Mouse (Mus musculus) embryonic facial prominence, embryonic 13.5 days (tissue): ENCODE data around the gene Ptgfrn. TPM values are rescaled to one million over a fixed set of nuclear protein-coding genes. Genes with fewer than 3 reads are reported as not detected.

Experiments
- ATAC-seq: fragments of 200-750 bp; cut with Nextera tagmentation; 2 replicates; pipeline ENCODE4 v1.8.0; 2017; ENCODE audit warnings: low read depth; ENCODE audit not compliant: insufficient number of reproducible peaks, insufficient read depth, low FRiP score, low TSS enrichment
- H3K27ac ChIP-seq: fragments of 300-500 bp; sonication (generic); 2 replicates; pipeline ENCODE4 v1.5.1; 2015; ENCODE audit warnings: moderate library complexity, mild to moderate bottlenecking, inconsistent platforms
- H3K27me3 ChIP-seq: fragments of 300-500 bp; sonication (generic); 2 replicates; pipeline ENCODE4 v1.6.1; 2015; ENCODE audit warnings: mild to moderate bottlenecking, inconsistent platforms
- H3K36me3 ChIP-seq: fragments of 300-500 bp; sonication (generic); 2 replicates; pipeline ENCODE4 v1.6.1; 2015; ENCODE audit warnings: mild to moderate bottlenecking, inconsistent platforms
- H3K4me1 ChIP-seq: fragments of 300-500 bp; sonication (generic); 2 replicates; pipeline ENCODE4 v1.6.1; 2015; ENCODE audit warnings: inconsistent platforms
- H3K4me2 ChIP-seq: fragments of 300-500 bp; sonication (generic); 2 replicates; pipeline ENCODE4 v1.6.1; 2015; ENCODE audit warnings: moderate library complexity, mild to moderate bottlenecking, inconsistent platforms
- H3K4me3 ChIP-seq: fragments of 300-500 bp; sonication (generic); 2 replicates; pipeline ENCODE4 v1.5.1; 2015; ENCODE audit warnings: mild to moderate bottlenecking, inconsistent platforms
- H3K9ac ChIP-seq: fragments of 300-500 bp; sonication (generic); 2 replicates; pipeline ENCODE4 v1.6.1; 2015; ENCODE audit warnings: mild to moderate bottlenecking, inconsistent platforms
- H3K9me3 ChIP-seq: fragments of 300-500 bp; sonication (generic); 2 replicates; pipeline ENCODE4 v1.6.1; 2016; ENCODE audit warnings: inconsistent platforms
- WGBS: fragments of 180-500 bp; shearing (Covaris S2); methylation state at CpG from one replicate; pipeline ENCODE4 v1.1.7; 2015; ENCODE audit warnings: mixed read lengths; 5-methylcytosine and 5-hydroxymethylcytosine counted together
- polyA plus RNA-seq: library from polyadenylated mRNA; unstranded; fragments of >200 nt; fragmentation: Nextera tagmentation; extraction: Ambion mirVana; gene quantifications from 2 replicates; pipeline ENCODE4 v1.2.1, GENCODE M21; 2015

Gene Ptgfrn
- polyA plus RNA-seq, 1 experiment from 2014 or later, result 8.7 TPM

DNA sequence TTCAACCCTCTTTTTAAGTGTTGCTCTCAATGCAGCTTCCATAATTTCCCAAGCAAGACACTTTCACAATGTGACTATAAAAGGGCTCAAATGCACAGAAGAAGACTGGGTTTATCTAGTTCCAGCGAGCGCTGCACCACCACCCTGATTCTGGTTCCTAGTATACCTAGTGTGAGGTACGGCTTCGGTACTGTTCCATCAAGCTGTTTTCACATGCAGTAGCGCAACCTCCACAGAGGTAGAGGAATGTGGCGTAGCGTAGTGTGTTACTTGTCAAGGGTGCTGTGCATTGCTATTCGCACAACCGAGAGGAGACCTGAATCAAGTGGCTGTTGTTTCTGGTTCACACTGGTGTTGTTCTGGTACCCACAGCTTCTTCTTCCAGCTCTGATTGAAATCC is 24.8 kb upstream of the Ptgfrn start:
- H3K27me3 ChIP-seq, result no peaks in the 10 kb centered on the region
- H3K4me1 ChIP-seq, result peaks cover 19% of the 10 kb centered on the region
- H3K36me3 ChIP-seq, result no peaks in the 10 kb centered on the region
- no peaks in the 10 kb centered on the region for H3K9me3 ChIP-seq
- no peak for ATAC-seq
- no peak overlapping the region for H3K4me2 ChIP-seq
- H3K4me3 ChIP-seq, result no peak overlapping the region
- 92% methylated on average over 9 of the region's 9 CpGs for WGBS
- H3K9ac ChIP-seq, result no peak overlapping the region
- H3K27ac ChIP-seq, result no peak overlapping the region

DNA sequence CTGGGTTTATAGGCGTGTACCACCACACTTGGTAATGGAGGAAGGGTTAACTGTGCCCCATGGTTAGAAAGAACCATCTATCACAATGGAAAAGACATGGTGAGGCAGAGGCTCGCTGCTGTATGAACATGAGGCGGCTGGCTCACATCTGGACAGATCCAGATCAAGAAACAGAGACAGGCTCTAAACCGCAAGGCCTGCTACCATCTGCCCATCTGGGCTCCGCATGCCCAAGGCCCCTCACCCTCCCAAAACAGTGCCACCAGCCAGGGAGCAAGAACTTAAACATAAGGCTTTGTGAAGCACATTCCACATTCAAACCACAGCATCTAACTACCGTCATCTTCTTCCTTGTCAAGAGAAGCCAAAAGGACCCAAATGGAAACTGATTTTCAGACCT is 22.9 kb upstream of the Ptgfrn start:
- 73% methylated on average over 6 of the region's 6 CpGs for WGBS
- H3K27me3 ChIP-seq, result no peaks in the 10 kb centered on the region
- no peak overlapping the region for H3K4me3 ChIP-seq

DNA sequence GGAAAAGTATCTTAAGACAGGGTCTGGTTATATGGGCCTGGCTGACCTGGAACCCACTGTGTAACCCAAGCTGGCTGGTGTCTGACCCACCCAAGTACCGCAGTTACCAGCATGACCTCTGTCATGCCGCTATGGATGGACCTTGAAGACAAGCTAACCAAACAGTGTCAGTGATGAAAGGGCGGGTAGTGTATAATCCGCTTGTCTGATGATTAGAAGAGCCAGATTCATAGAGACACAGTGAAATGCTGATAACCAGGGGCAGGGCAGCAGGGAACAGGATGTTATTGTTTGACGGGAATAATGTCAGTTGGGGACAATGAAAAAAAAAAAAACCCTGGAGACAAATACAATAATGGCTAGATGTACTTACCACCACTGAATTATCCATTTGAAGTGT is 21.7 kb upstream of the Ptgfrn start:
- no peaks in the 10 kb centered on the region for H3K36me3 ChIP-seq
- WGBS, result 89% methylated on average over 5 of the region's 5 CpGs
- no peak for ATAC-seq
- H3K27me3 ChIP-seq, result no peaks in the 10 kb centered on the region
- H3K4me2 ChIP-seq, result no peak overlapping the region
- H3K9me3 ChIP-seq, result no peaks in the 10 kb centered on the region
- H3K9ac ChIP-seq, result no peak overlapping the region
- no peak overlapping the region for H3K4me3 ChIP-seq
- H3K27ac ChIP-seq, result no peak overlapping the region
- H3K4me1 ChIP-seq, result peaks cover 30% of the 10 kb centered on the region

More for the DNA sequence above, 22.9 kb upstream of the Ptgfrn start:
- ATAC-seq, result no peak
- no peak overlapping the region for H3K9ac ChIP-seq
- no peaks in the 10 kb centered on the region for H3K36me3 ChIP-seq
- H3K4me1 ChIP-seq, result peaks cover 31% of the 10 kb centered on the region
- no peak overlapping the region for H3K27ac ChIP-seq
- no peak overlapping the region for H3K4me2 ChIP-seq
- H3K9me3 ChIP-seq, result no peaks in the 10 kb centered on the region

DNA sequence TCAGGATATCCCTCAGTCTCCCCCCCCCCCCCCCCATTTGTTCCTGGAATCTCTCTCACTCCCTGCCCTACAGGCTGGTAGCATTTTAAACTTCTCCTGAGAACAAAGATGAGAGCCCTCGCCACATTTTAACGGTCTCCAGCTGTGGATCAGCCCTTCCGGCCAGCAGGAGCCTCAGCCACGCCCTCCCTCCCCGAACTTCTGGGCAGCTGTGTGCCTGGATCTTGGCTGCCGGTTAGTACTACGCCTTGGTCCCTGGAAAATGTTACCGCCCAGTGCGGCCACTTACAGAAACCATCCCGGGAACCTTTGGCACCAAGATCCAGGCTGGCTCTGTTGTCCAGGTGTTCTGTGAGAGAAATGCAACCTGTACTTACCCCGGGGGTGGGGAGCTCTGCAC is 20.4 kb upstream of the Ptgfrn start:
- no peak overlapping the region; the same call in 1 of the 2 replicates for H3K27ac ChIP-seq
- no peak overlapping the region for H3K9ac ChIP-seq

DNA sequence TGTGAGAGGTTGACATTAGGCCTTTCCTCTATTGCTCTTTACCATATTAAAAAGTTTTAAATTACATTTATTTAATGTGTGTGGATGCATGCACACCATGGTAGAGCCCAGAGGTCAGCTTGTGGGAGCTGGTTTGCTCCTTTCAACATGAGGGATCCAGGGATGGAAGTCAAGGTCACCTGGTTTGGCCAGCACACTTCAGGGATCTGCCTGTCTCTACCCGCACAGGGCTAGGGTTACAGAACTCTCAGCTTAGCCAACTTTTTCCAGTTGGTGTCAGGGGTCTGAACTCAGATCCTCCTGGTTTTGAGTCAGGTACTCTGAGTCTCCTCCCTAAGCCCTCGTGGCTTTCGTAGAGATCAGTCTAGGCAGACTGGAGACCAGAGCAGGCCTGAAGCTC is 19.5 kb upstream of the Ptgfrn start:
- Histone ChIP-seq H3K36me3 (no peaks in the 10 kb centered on the region), H3K27ac (peak overlapping the region; percentile 60), H3K9ac (no peak overlapping the region), H3K4me2 (no peak overlapping the region), H3K4me1 (peaks cover 22% of the 10 kb centered on the region), H3K27me3 (no peaks in the 10 kb centered on the region), H3K4me3 (no peak overlapping the region), H3K9me3 (no peaks in the 10 kb centered on the region)
- whole genome bisulfite sequencing, result 64% methylated on average over 3 of the region's 3 CpGs
- ATAC-seq, result no peak

More for the DNA sequence above, 20.4 kb upstream of the Ptgfrn start:
- Histone ChIP-seq H3K9me3 (no peaks in the 10 kb centered on the region), H3K4me3 (peak overlapping the region; percentile 20), H3K4me2 (peak overlapping the region; percentile 51), H3K27me3 (no peaks in the 10 kb centered on the region), H3K36me3 (no peaks in the 10 kb centered on the region), H3K4me1 (peaks cover 22% of the 10 kb centered on the region)
- no peak; the same call in 1 of the 2 replicates for ATAC-seq
- 2% methylated on average over 11 of the region's 11 CpGs for WGBS

DNA sequence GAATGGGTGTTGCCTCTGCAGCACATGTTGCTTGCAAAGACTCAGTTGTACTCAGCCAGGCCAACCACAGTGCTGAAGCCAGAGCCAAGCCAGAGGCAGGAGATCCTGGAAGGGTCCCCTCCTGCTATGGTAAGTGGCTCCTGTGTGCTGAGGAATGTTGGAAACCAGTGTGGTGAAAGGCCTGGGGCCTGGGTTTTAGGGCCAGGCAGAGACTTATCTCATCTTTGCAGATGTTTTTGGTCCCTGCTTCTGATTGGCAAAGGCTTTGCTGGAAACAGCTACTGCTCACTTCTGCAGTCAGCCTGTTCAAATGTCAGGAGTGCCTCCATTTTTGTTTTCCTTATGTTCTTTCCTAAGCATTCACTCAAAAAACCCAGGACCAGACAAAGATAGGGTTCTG is 19.0 kb upstream of the Ptgfrn start:
- Histone ChIP-seq H3K27me3 (no peaks in the 10 kb centered on the region), H3K36me3 (no peaks in the 10 kb centered on the region), H3K9me3 (no peaks in the 10 kb centered on the region), H3K27ac (peak overlapping the region; percentile 34; the same call in 1 of the 2 replicates), H3K4me1 (peaks cover 22% of the 10 kb centered on the region), H3K4me2 (no peak overlapping the region), H3K9ac (no peak overlapping the region), H3K4me3 (no peak overlapping the region)
- ATAC-seq, result no peak

DNA sequence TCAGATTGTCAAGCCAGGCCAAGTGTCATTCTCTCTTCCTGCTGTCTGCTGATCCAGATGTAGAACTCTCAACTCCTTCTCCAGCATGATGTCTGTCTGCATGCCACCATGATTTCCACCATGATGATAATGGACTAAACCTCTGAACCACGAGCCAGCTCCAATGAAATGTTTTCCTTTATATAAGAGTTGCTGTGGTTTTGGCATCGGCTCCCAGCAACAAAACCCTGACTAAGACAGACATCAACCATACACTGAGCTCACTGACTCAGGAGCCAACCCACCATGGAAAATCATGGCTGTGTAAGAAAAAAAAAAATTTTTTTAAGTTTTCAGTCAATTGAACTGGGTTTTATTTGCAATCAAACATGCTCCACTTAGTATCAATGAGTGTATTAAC is 17.7 kb upstream of the Ptgfrn start:
- H3K9me3 ChIP-seq, result no peaks in the 10 kb centered on the region

DNA sequence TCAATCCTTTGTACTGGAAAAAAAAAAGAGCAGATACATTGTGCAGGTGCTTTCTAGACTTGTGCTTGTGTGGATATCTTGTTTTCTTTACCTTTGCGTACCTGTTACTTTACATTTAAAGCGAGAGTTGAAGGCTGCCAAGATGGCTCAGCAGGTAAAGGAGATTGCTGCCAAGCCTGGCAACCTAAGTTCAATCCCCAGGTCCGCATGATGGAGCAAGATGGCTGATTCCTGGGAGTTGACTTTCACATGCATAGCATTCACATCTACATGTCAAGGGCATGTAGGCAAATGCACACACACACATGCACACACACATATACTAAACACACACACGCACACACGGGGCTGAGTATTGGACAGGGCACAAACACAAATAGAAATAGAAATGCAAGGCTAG is 14.6 kb upstream of the Ptgfrn start:
- Histone ChIP-seq H3K9me3 (no peaks in the 10 kb centered on the region), H3K4me1 (peaks cover 11% of the 10 kb centered on the region), H3K27me3 (no peaks in the 10 kb centered on the region), H3K36me3 (no peaks in the 10 kb centered on the region), H3K4me3 (no peak overlapping the region), H3K27ac (no peak overlapping the region), H3K9ac (no peak overlapping the region), H3K4me2 (no peak overlapping the region)
- 93% methylated on average over 5 of the region's 5 CpGs for WGBS
- ATAC-seq, result no peak

More for the DNA sequence above, 17.7 kb upstream of the Ptgfrn start:
- Histone ChIP-seq H3K36me3 (no peaks in the 10 kb centered on the region), H3K27me3 (no peaks in the 10 kb centered on the region), H3K4me2 (no peak overlapping the region), H3K9ac (no peak overlapping the region), H3K4me3 (no peak overlapping the region), H3K27ac (no peak overlapping the region), H3K4me1 (peaks cover 22% of the 10 kb centered on the region)
- WGBS, result 57% methylated on average over 2 of the region's 2 CpGs
- no peak for ATAC-seq

DNA sequence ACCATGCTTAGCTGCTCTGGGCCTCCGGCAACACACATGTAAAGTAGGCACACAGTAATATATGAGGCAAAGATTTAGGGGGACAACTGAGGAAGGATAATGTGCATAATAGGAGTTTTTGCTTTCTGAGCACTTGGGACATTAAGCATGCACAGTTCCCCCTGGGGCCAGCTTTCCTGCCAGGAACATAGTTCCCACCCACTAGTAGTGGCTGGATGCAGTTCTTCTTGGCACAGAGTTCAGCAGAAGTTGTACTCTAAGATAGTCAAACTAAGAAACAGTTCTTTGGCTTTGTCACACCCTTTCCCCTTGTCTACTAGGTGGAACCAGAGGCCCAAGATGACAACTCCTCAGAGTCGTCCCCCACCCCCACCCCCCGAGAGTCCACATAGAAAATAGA is 12.4 kb upstream of the Ptgfrn start:
- no peak for ATAC-seq
- H3K27me3 ChIP-seq, result no peaks in the 10 kb centered on the region
- 76% methylated on average over 3 of the region's 3 CpGs for WGBS
- no peaks in the 10 kb centered on the region for H3K9me3 ChIP-seq
- H3K27ac ChIP-seq, result no peak overlapping the region
- no peak overlapping the region for H3K9ac ChIP-seq
- no peak overlapping the region for H3K4me3 ChIP-seq
- no peaks in the 10 kb centered on the region for H3K4me1 ChIP-seq
- no peak overlapping the region for H3K4me2 ChIP-seq
- no peaks in the 10 kb centered on the region for H3K36me3 ChIP-seq

DNA sequence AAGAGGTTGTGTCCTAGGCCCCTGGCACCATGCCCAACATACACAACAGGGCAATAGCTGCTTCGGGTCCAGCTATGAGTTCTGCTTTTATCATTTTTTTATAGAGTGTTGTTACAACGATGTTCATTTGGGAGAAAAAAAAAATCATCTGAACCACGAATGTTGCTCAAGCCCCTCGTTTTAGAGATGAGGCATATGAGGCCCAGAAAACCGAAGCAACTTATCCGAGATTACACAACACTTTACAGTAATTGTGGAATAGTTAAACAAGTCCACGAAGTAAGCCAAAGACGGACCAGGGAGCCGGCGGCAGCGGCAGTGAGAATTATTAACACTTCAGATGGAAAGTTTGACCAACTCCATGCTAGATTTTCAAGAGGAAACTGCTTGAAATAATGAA is 7.7 kb upstream of the Ptgfrn start:
- H3K4me2 ChIP-seq, result no peak overlapping the region
- H3K9ac ChIP-seq, result no peak overlapping the region
- H3K36me3 ChIP-seq, result no peaks in the 10 kb centered on the region
- no peak overlapping the region for H3K27ac ChIP-seq
- no peak overlapping the region for H3K4me3 ChIP-seq
- H3K27me3 ChIP-seq, result no peaks in the 10 kb centered on the region
- no peak for ATAC-seq
- 94% methylated on average over 11 of the region's 11 CpGs for WGBS
- peaks cover 13% of the 10 kb centered on the region for H3K4me1 ChIP-seq
- H3K9me3 ChIP-seq, result no peaks in the 10 kb centered on the region

DNA sequence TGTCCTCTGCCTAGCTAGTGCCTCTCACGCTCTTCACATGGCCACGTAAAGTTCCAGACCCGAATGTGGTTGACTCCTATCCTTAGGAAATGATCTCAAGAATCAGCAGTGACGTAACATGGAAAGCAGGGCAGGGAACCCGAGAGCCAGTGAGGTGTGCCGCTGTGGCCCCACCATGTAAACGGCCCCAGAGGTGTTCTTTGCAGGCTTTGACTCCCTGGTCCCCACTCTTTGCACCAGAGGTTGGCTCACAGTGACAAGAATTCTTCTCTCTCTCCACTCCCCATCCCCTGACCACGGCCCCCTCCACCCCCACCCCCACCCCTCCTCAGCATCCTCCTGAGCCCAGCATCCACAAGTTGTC is 7.3 kb upstream of the Ptgfrn start:
- WGBS, result 86% methylated on average over 8 of the region's 8 CpGs
- H3K27me3 ChIP-seq, result no peaks in the 10 kb centered on the region
- H3K36me3 ChIP-seq, result no peaks in the 10 kb centered on the region
- peaks cover 17% of the 10 kb centered on the region for H3K4me1 ChIP-seq
- no peaks in the 10 kb centered on the region for H3K9me3 ChIP-seq
- H3K4me2 ChIP-seq, result no peak overlapping the region
- H3K4me3 ChIP-seq, result no peak overlapping the region
- no peak overlapping the region for H3K9ac ChIP-seq
- no peak for ATAC-seq
- H3K27ac ChIP-seq, result 0 out of 2 replicates have a peak overlapping the region, but pooled peaks have one; percentile 48

DNA sequence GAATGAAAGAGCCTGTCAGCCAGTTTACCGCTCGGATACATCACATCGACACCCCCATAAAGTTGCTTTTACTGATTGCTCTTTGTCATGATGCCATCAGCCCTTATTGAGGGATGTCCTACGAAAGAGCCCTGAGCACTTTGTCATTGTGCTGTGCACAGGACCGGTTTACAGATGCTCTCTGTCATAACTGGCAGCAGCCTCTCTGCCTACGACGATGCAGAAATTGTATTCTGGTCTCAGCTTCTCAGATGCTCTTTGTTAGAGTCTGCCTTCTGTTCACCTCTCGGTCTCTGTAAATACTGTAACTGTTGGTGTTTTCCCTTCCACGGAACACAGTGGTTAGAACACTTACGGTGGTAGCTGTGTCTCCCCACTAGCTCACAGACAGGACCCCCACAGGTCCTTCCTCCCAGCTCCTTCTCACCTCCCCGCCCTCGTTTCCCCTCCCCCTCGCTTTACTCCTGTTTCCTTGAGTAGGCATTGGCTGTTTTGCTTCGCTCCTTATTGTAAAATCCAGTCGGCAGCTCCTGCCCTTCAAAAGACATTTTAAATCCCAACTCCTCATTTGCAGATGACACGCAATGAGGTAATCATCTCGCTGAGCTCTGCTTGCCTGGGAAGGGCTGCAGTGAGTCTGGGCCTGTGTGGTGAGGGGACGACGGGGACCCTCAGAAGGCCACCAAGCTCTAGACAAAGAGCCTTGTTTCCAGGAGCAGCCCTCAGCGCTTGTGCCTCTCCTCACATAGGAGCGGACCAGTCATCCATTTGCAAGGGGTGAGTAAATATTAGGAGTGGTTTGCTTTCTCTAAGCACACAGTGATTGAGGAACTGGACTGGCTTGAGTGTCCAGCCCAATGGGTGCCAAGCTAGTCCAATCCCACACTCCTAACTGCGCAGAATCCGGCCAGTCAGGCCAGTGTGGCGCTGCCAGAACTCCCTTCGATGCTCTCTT is 6.6 kb upstream of the Ptgfrn start:
- H3K27me3 ChIP-seq, result no peaks in the 10 kb centered on the region
- 48% methylated on average over 25 of the region's 25 CpGs for WGBS
- no peak overlapping the region for H3K4me3 ChIP-seq
- no peaks in the 10 kb centered on the region for H3K9me3 ChIP-seq
- H3K4me1 ChIP-seq, result peaks cover 23% of the 10 kb centered on the region
- H3K27ac ChIP-seq, result peak overlapping the region; percentile 48; the same call in 1 of the 2 replicates
- H3K4me2 ChIP-seq, result peak overlapping the region; percentile 35
- no peaks in the 10 kb centered on the region for H3K36me3 ChIP-seq
- H3K9ac ChIP-seq, result peak overlapping the region; percentile 21
- ATAC-seq, result no peak
